Mouse (Mus musculus) hindbrain, embryonic 16.5 days (tissue): ENCODE measurements around the gene Olfr1368. TPM values are rescaled to one million over a fixed set of nuclear protein-coding genes. Genes with fewer than 3 reads are reported as not detected.

Experiments used
- ATAC-seq: fragments of 200-750 bp; cut with Nextera tagmentation; 2 replicates; pipeline ENCODE4 v1.8.0; 2017; ENCODE audit warnings: moderate TSS enrichment, moderate library complexity
- H3K27ac ChIP-seq: fragments of 300-500 bp; sonication (generic); 2 replicates; pipeline ENCODE4 v1.5.1; 2014; ENCODE audit warnings: low read depth, mild to moderate bottlenecking, control low read depth, low read length, moderate library complexity
- H3K27me3 ChIP-seq: fragments of 300-500 bp; sonication (generic); replicated peaks from 2 replicates; pipeline ENCODE4 v1.6.1; 2014; ENCODE audit warnings: low read length; ENCODE audit not compliant: control insufficient read depth, insufficient read depth
- H3K36me3 ChIP-seq: fragments of 300-500 bp; sonication (generic); 2 replicates; pipeline ENCODE4 v1.6.1; 2014; ENCODE audit warnings: mild to moderate bottlenecking, low read length, moderate library complexity, mixed read lengths; ENCODE audit not compliant: control insufficient read depth, insufficient read depth
- H3K4me1 ChIP-seq: fragments of 300-500 bp; sonication (generic); 2 replicates; pipeline ENCODE4 v1.6.1; 2014; ENCODE audit warnings: low read depth, low read length; ENCODE audit not compliant: control insufficient read depth, insufficient read depth
- H3K4me2 ChIP-seq: fragments of 300-500 bp; sonication (generic); 2 replicates; pipeline ENCODE4 v1.6.1; 2014; ENCODE audit warnings: mild to moderate bottlenecking, low read length, control low read depth, moderate library complexity
- H3K4me3 ChIP-seq: fragments of 300-500 bp; sonication (generic); 2 replicates; pipeline ENCODE4 v1.5.1; 2014; ENCODE audit warnings: mild to moderate bottlenecking, low read length, control low read depth, moderate library complexity
- H3K9ac ChIP-seq: fragments of 300-500 bp; sonication (generic); 2 replicates; pipeline ENCODE4 v1.6.1; 2014; ENCODE audit warnings: low read depth, mild to moderate bottlenecking, control low read depth, low read length, moderate library complexity
- H3K9me3 ChIP-seq: fragments of 300-500 bp; sonication (generic); 2 replicates; pipeline ENCODE4 v1.6.1; 2014; ENCODE audit warnings: mild to moderate bottlenecking, low read length, moderate library complexity; ENCODE audit not compliant: control insufficient read depth
- WGBS: fragments of 180-500 bp; shearing (Covaris S2); extraction: QIAGEN DNeasy Blood & Tissue Kit; methylation state at CpG from one replicate; pipeline ENCODE4 v1.1.7; 2014; 5-methylcytosine and 5-hydroxymethylcytosine counted together
- polyA plus RNA-seq: library from polyadenylated mRNA; unstranded; fragments of >200 nt; fragmentation: Nextera tagmentation; extraction: Ambion mirVana; gene quantifications from 2 replicates; pipeline ENCODE4 v1.2.1, GENCODE M21; 2015

Gene Olfr1368
- polyA plus RNA-seq, 1 experiment from 2014 or later, result not detected

GRCm38 (mm10) chr13:21169121-21169656 is 23.5 kb upstream of the Olfr1368 start:
- no peak overlapping the region for H3K27ac ChIP-seq
- no peaks in the 10 kb centered on the region for H3K36me3 ChIP-seq
- peak overlapping the region; percentile 98 for H3K4me2 ChIP-seq
- WGBS, result 6% methylated on average over 14 of the region's 14 CpGs
- peaks cover 16% of the 10 kb centered on the region for H3K4me1 ChIP-seq
- H3K27me3 ChIP-seq, result no peaks in the 10 kb centered on the region
- peak overlapping the region; percentile 66 for H3K4me3 ChIP-seq
- peak overlapping the region; percentile 61 for H3K9ac ChIP-seq
- no peaks in the 10 kb centered on the region for H3K9me3 ChIP-seq
- no peak for ATAC-seq

GRCm38 (mm10) chr13:21168371-21169011 is 22.8 kb upstream of the Olfr1368 start:
- no peak for ATAC-seq
- under 1% methylated on average over 16 of the region's 16 CpGs for WGBS
- no peak overlapping the region for H3K27ac ChIP-seq
- peak overlapping the region; percentile 61 for H3K9ac ChIP-seq
- H3K4me3 ChIP-seq, result peak overlapping the region; percentile 66
- H3K4me2 ChIP-seq, result peak overlapping the region; percentile 98
- no peaks in the 10 kb centered on the region for H3K9me3 ChIP-seq
- H3K27me3 ChIP-seq, result no peaks in the 10 kb centered on the region
- H3K36me3 ChIP-seq, result no peaks in the 10 kb centered on the region
- peaks cover 16% of the 10 kb centered on the region for H3K4me1 ChIP-seq

- H3K36me3 ChIP-seq, result no peaks in the 10 kb centered on the region
- no peaks in the 10 kb centered on the region for H3K27me3 ChIP-seq
- H3K4me2 ChIP-seq, result peak overlapping the region; percentile 98
- H3K4me3 ChIP-seq, result peak overlapping the region; percentile 66
- 2% methylated on average over 8 of the region's 8 CpGs for WGBS
- H3K4me1 ChIP-seq, result peaks cover 12% of the 10 kb centered on the region
- ATAC-seq, result peak; percentile 55
- no peaks in the 10 kb centered on the region for H3K9me3 ChIP-seq
- H3K27ac ChIP-seq, result no peak overlapping the region
- no peak overlapping the region; the same call in 1 of the 2 replicates for H3K9ac ChIP-seq
Observed at GRCm38 (mm10) chr13:21167910-21168300, 22.2 kb upstream of the Olfr1368 start.

GRCm38 (mm10) chr13:21166936-21167909 is 21.6 kb upstream of the Olfr1368 start:
- 1% methylated on average over 27 of the region's 27 CpGs for WGBS
- no peaks in the 10 kb centered on the region for H3K27me3 ChIP-seq
- peak; percentile 60 for ATAC-seq
- peak overlapping the region; percentile 63 for H3K9ac ChIP-seq
- H3K4me2 ChIP-seq, result peak overlapping the region; percentile 98
- H3K9me3 ChIP-seq, result no peaks in the 10 kb centered on the region
- peak overlapping the region; percentile 44; the same call in 1 of the 2 replicates for H3K27ac ChIP-seq
- peaks cover 9% of the 10 kb centered on the region for H3K4me1 ChIP-seq
- H3K4me3 ChIP-seq, result peak overlapping the region; percentile 66
- no peaks in the 10 kb centered on the region for H3K36me3 ChIP-seq

- Histone ChIP-seq H3K9me3 (no peaks in the 10 kb centered on the region), H3K36me3 (no peaks in the 10 kb centered on the region), H3K4me3 (no peak overlapping the region), H3K9ac (no peak overlapping the region), H3K4me2 (no peak overlapping the region), H3K27me3 (no peaks in the 10 kb centered on the region), H3K27ac (no peak overlapping the region), H3K4me1 (peaks cover 8% of the 10 kb centered on the region)
- WGBS, result 50% methylated on average over 5 of the region's 5 CpGs
- no peak for ATAC-seq
Observed at GRCm38 (mm10) chr13:21162591-21162990, 16.9 kb upstream of the Olfr1368 start.

GRCm38 (mm10) chr13:21161591-21161990 is 15.9 kb upstream of the Olfr1368 start:
- H3K4me2 ChIP-seq, result peak overlapping the region; percentile 96
- no peaks in the 10 kb centered on the region for H3K27me3 ChIP-seq
- no peak overlapping the region for H3K9ac ChIP-seq
- H3K4me3 ChIP-seq, result peak overlapping the region; percentile 55
- WGBS, result 41% methylated on average over 2 of the region's 2 CpGs
- no peaks in the 10 kb centered on the region for H3K36me3 ChIP-seq
- peak; percentile 56 for ATAC-seq
- peaks cover 8% of the 10 kb centered on the region for H3K4me1 ChIP-seq
- H3K9me3 ChIP-seq, result no peaks in the 10 kb centered on the region
- no peak overlapping the region for H3K27ac ChIP-seq

GRCm38 (mm10) chr13:21160657-21161590 is 15.3 kb upstream of the Olfr1368 start:
- Histone ChIP-seq H3K9me3 (no peaks in the 10 kb centered on the region), H3K27me3 (no peaks in the 10 kb centered on the region), H3K4me1 (peaks cover 4% of the 10 kb centered on the region), H3K36me3 (no peaks in the 10 kb centered on the region), H3K4me3 (peak overlapping the region; percentile 55), H3K9ac (peak overlapping the region; percentile 50; the same call in 1 of the 2 replicates), H3K4me2 (peak overlapping the region; percentile 96), H3K27ac (peak overlapping the region; percentile 33; the same call in 1 of the 2 replicates)
- under 1% methylated on average over 32 of the region's 32 CpGs for WGBS
- ATAC-seq, result peak; percentile 89

- Histone ChIP-seq H3K27ac (no peak overlapping the region), H3K9me3 (no peaks in the 10 kb centered on the region), H3K4me3 (peak overlapping the region; percentile 55), H3K4me1 (peaks cover 4% of the 10 kb centered on the region), H3K4me2 (peak overlapping the region; percentile 96), H3K27me3 (no peaks in the 10 kb centered on the region), H3K9ac (peak overlapping the region; percentile 67), H3K36me3 (no peaks in the 10 kb centered on the region)
- WGBS, result under 1% methylated on average over 16 of the region's 16 CpGs
- peak; percentile 40 for ATAC-seq
Observed at GRCm38 (mm10) chr13:21160041-21160511, 14.4 kb upstream of the Olfr1368 start.
